Mouse (Mus musculus): Measurements from ENCODE around the gene Ssbp3.

GRCm38 (mm10) chr4:106953760-106954159 lies 43.3 kb downstream of the Ssbp3 start:
- TF ChIP-seq CTCF (IDR thresholded peaks at IDR 0.05; ENCODE audit: low read depth) (no peak), EP300 (IDR thresholded peaks at IDR 0.05; ENCODE audit: low read depth) (no peak)
